Mouse (Mus musculus) hindbrain, embryonic 11.5 days (tissue): ENCODE measurements around the gene H2-M1. TPM values are rescaled to one million over a fixed set of nuclear protein-coding genes. Genes with fewer than 3 reads are reported as not detected.

Experiments used
- ATAC-seq: fragments of 200-750 bp; cut with Nextera tagmentation; 2 replicates; pipeline ENCODE4 v1.8.0; 2017; ENCODE audit warnings: mild to moderate bottlenecking, moderate TSS enrichment, moderate library complexity; ENCODE audit not compliant: low FRiP score
- DNase-seq: peaks from one replicate; pipeline ENCODE4 v3.0.0-alpha.2; 2015; ENCODE audit warnings: low spot score
- H3K27ac ChIP-seq: fragments of 300-500 bp; sonication (generic); 2 replicates; pipeline ENCODE4 v1.5.1; 2014; ENCODE audit warnings: mild to moderate bottlenecking, low read depth, low read length
- H3K27me3 ChIP-seq: fragments of 300-500 bp; sonication (generic); 2 replicates; pipeline ENCODE4 v1.6.1; 2014; ENCODE audit warnings: mild to moderate bottlenecking, low read length, moderate library complexity, mixed read lengths; ENCODE audit not compliant: control insufficient read depth, insufficient read depth
- H3K36me3 ChIP-seq: fragments of 300-500 bp; sonication (generic); 2 replicates; pipeline ENCODE4 v1.6.1; 2014; ENCODE audit warnings: mild to moderate bottlenecking, low read length, moderate library complexity, mixed read lengths; ENCODE audit not compliant: control insufficient read depth, insufficient read depth
- H3K4me1 ChIP-seq: fragments of 300-500 bp; sonication (generic); replicated peaks from 2 replicates; pipeline ENCODE4 v1.6.1; 2014; ENCODE audit warnings: low read length, mixed read lengths; ENCODE audit not compliant: control insufficient read depth, insufficient read depth
- H3K4me2 ChIP-seq: fragments of 300-500 bp; sonication (generic); replicated peaks from 2 replicates; pipeline ENCODE4 v1.6.1; 2014; ENCODE audit warnings: mild to moderate bottlenecking, low read depth, low read length
- H3K4me3 ChIP-seq: fragments of 300-500 bp; sonication (generic); 2 replicates; pipeline ENCODE4 v1.5.1; 2014; ENCODE audit warnings: low read depth, low read length
- H3K9ac ChIP-seq: fragments of 300-500 bp; sonication (generic); 2 replicates; pipeline ENCODE4 v1.6.1; 2014; ENCODE audit warnings: low read depth, low read length
- H3K9me3 ChIP-seq: fragments of 300-500 bp; sonication (generic); 2 replicates; pipeline ENCODE4 v1.6.1; 2016; ENCODE audit warnings: low read length; ENCODE audit not compliant: control insufficient read depth
- WGBS: fragments of 180-500 bp; shearing (Covaris S2); extraction: QIAGEN DNeasy Blood & Tissue Kit; methylation state at CpG from one replicate; pipeline ENCODE4 v1.1.7; 2014; 5-methylcytosine and 5-hydroxymethylcytosine counted together
- polyA plus RNA-seq: library from polyadenylated mRNA; unstranded; fragments of >200 nt; fragmentation: Nextera tagmentation; extraction: Ambion mirVana; gene quantifications from 2 replicates; pipeline ENCODE4 v1.2.1, GENCODE M21; 2014

Gene H2-M1
- polyA plus RNA-seq, result not detected in 2 replicates

- WGBS, result 88% methylated on average over 3 of the region's 3 CpGs
- DNase-seq (no peak), ATAC-seq (no peak)
Measured at GRCm38 (mm10) chr17:36672119-36672518, at the start of gene H2-M1. H2-M1 (minus strand) TSS chr17:36672219.

GRCm38 (mm10) chr17:36697693-36698092, 25.7 kb upstream of the H2-M1 start:
- Histone ChIP-seq H3K9me3 (no peaks in the 10 kb centered on the region), H3K36me3 (no peaks in the 10 kb centered on the region), H3K9ac (no peak overlapping the region), H3K27ac (no peak overlapping the region), H3K4me1 (no peaks in the 10 kb centered on the region), H3K4me2 (no peak overlapping the region), H3K27me3 (no peaks in the 10 kb centered on the region), H3K4me3 (no peak overlapping the region)
- ATAC-seq (no peak), DNase-seq (no peak)
- 71% methylated on average over 2 of the region's 2 CpGs for WGBS

More at GRCm38 (mm10) chr17:36672119-36672518, at the start of gene H2-M1:
- no peak within 1 kb of the TSS for H3K4me2 ChIP-seq
- no peaks in the 10 kb centered on the region for H3K9me3 ChIP-seq
- no peak within 1 kb of the TSS for H3K4me3 ChIP-seq
- no peak within 1 kb of the TSS for H3K27ac ChIP-seq
- H3K27me3 ChIP-seq, result no peaks in the 10 kb centered on the region
- no peaks in the 10 kb centered on the region for H3K36me3 ChIP-seq
- H3K9ac ChIP-seq, result no peak within 1 kb of the TSS
- H3K4me1 ChIP-seq, result no peaks in the 10 kb centered on the region

GRCm38 (mm10) chr17:36642566-36642965, 29.5 kb downstream of the H2-M1 start, which contains the start of gene H2-M9:
H2-M9 (minus strand) TSS chr17:36642666.
- H3K9me3 ChIP-seq, result no peaks in the 10 kb centered on the region
- 92% methylated on average over 3 of the region's 3 CpGs for WGBS
- no peak within 1 kb of the TSS for H3K4me3 ChIP-seq

More at GRCm38 (mm10) chr17:36642566-36642965, 29.5 kb downstream of the H2-M1 start, which contains the start of gene H2-M9:
- no peak for DNase-seq
- Histone ChIP-seq H3K4me1 (no peaks in the 10 kb centered on the region), H3K27me3 (no peaks in the 10 kb centered on the region), H3K4me2 (no peak within 1 kb of the TSS), H3K9ac (no peak within 1 kb of the TSS), H3K36me3 (no peaks in the 10 kb centered on the region), H3K27ac (no peak within 1 kb of the TSS)
- no peak for ATAC-seq

Other genes with a start within 250 kb of the H2-M1 start
- not detected in 2 replicates for gene H2-M10.4, start 209.9 kb downstream of the H2-M1 start, polyA plus RNA-seq
- not detected in 2 replicates for gene H2-M11, start 125.1 kb downstream of the H2-M1 start, polyA plus RNA-seq
- not detected in 2 replicates for gene H2-M9, start 29.6 kb downstream of the H2-M1 start, polyA plus RNA-seq
- gene H2-M10.5, start 100.7 kb upstream of the H2-M1 start, polyA plus RNA-seq, result not detected in 2 replicates
- gene H2-M10.6, start 140.0 kb upstream of the H2-M1 start, polyA plus RNA-seq, result not detected in 2 replicates
- gene Trim26, start 164.9 kb upstream of the H2-M1 start, polyA plus RNA-seq, result 34.9 and 35.2 TPM in 2 replicates
- 0.48 and 0.70 TPM in 2 replicates for gene Trim15, start 195.0 kb upstream of the H2-M1 start, polyA plus RNA-seq
- gene Trim10, start 197.4 kb upstream of the H2-M1 start, polyA plus RNA-seq, result 6.6 and 6.7 TPM in 2 replicates
- not detected in 2 replicates for gene Trim40, start 217.9 kb upstream of the H2-M1 start, polyA plus RNA-seq
- not detected in 2 replicates for gene Trim31, start 225.9 kb upstream of the H2-M1 start, polyA plus RNA-seq